Mouse (Mus musculus) MEL (cell line): ENCODE data around the gene S100a6. TPM values are rescaled to one million over a fixed set of nuclear protein-coding genes. Genes with fewer than 3 reads are reported as not detected.
A peak's percentile ranks its signal among the peaks of the same experiment; 100 is the strongest.

Experiments
- DNase-seq: peaks from one replicate; pipeline ENCODE4 v3.0.0; 2011; ENCODE audit warnings: low read depth, low spot score
- H3K27ac ChIP-seq: 2 replicates; pipeline ENCODE4 v1.5.1; 2012; ENCODE audit warnings: low read depth, mild to moderate bottlenecking, control low read depth, low read length, moderate library complexity; ENCODE audit not compliant: control insufficient read depth
- H3K27me3 ChIP-seq, 2 experiments: fragments of 150-350 bp in 1 of 2; sonication (generic) in 1 of 2; 2 replicates each; pipeline ENCODE4 v1.6.1; 2012; ENCODE audit warnings: low read length in 2 of 2, mild to moderate bottlenecking in 2 of 2, improper control_type of control experiment in 1 of 2, moderate library complexity in 1 of 2; ENCODE audit not compliant: insufficient read depth in 2 of 2, control insufficient read depth in 1 of 2
- H3K36me3 ChIP-seq, 2 experiments: 2 replicates each; pipeline ENCODE4 v1.6.1; 2012 to 2014; ENCODE audit warnings: low read length in 2 of 2, improper control_type of control experiment in 1 of 2, inconsistent platforms in 1 of 2, mild to moderate bottlenecking in 1 of 2; ENCODE audit not compliant: insufficient read depth in 2 of 2, control insufficient read depth in 1 of 2
- H3K4me1 ChIP-seq, 2 experiments: fragments of 150-350 bp in 1 of 2; sonication (generic) in 1 of 2; 2 replicates each; pipeline ENCODE4 v1.6.1; 2012; ENCODE audit warnings: low read length in 2 of 2, improper control_type of control experiment in 1 of 2, mild to moderate bottlenecking in 1 of 2; ENCODE audit not compliant: insufficient read depth in 2 of 2, control insufficient read depth in 1 of 2
- H3K4me3 ChIP-seq, 2 experiments: fragments of 150-350 bp in 1 of 2; sonication (generic) in 1 of 2; 2 replicates each; pipeline ENCODE4 v1.5.1; 2012; ENCODE audit warnings: low read depth in 2 of 2, low read length in 2 of 2, mild to moderate bottlenecking in 2 of 2, moderate library complexity in 2 of 2, control low read depth in 1 of 2, improper control_type of control experiment in 1 of 2; ENCODE audit not compliant: control insufficient read depth in 1 of 2, insufficient read depth in 1 of 2
- H3K79me2 ChIP-seq: 2 replicates; pipeline ENCODE4 v1.6.1; 2012; ENCODE audit warnings: mild to moderate bottlenecking, low read length, moderate library complexity; ENCODE audit not compliant: control insufficient read depth, poor library complexity, insufficient read depth
- H3K9ac ChIP-seq: 2 replicates; pipeline ENCODE4 v1.6.1; 2012; ENCODE audit warnings: low read depth, mild to moderate bottlenecking, control low read depth, low read length, moderate library complexity; ENCODE audit not compliant: control insufficient read depth, poor library complexity, severe bottlenecking
- H3K9me3 ChIP-seq: fragments of 150-350 bp; sonication (generic); replicated peaks from 2 replicates; pipeline ENCODE4 v1.6.1; 2012; ENCODE audit warnings: mild to moderate bottlenecking, low read length, improper control_type of control experiment, moderate library complexity; ENCODE audit not compliant: insufficient read depth
- BHLHE40 ChIP-seq: IDR thresholded peaks from 2 replicates; pipeline ENCODE4 v1.6.1; 2012; ENCODE audit warnings: low read depth, mild to moderate bottlenecking, inconsistent platforms, low read length, improper control_type of control experiment, borderline replicate concordance
- CHD1 ChIP-seq: IDR thresholded peaks from 2 replicates; pipeline ENCODE4 v1.6.1; 2012; ENCODE audit warnings: low read depth, mild to moderate bottlenecking, inconsistent platforms, low read length, improper control_type of control experiment
- CTCF ChIP-seq, 3 experiments: IDR thresholded peaks in 2 of 3; conservative IDR thresholded peaks in 1 of 3; 2 replicates each; pipeline ENCODE4 v1.5.1; 2011 to 2012; ENCODE audit warnings: low read length in 3 of 3, low read depth in 2 of 3, mild to moderate bottlenecking in 2 of 3, improper control_type of control experiment in 1 of 3, inconsistent platforms in 1 of 3, mixed read lengths in 1 of 3, moderate library complexity in 1 of 3; ENCODE audit not compliant: control insufficient read depth in 1 of 3, insufficient read depth in 1 of 3, poor library complexity in 1 of 3, severe bottlenecking in 1 of 3
- E2F4 ChIP-seq: IDR thresholded peaks from 2 replicates; pipeline ENCODE4 v1.6.1; 2011; ENCODE audit warnings: low read depth, low read length, improper control_type of control experiment, borderline replicate concordance
- ELF1 ChIP-seq: IDR thresholded peaks from 2 replicates; pipeline ENCODE4 v1.6.1; 2014; ENCODE audit warnings: low read depth, mild to moderate bottlenecking, inconsistent platforms, low read length, improper control_type of control experiment, moderate library complexity
- MAFK ChIP-seq: IDR thresholded peaks from 2 replicates; pipeline ENCODE4 v1.6.1; 2011; ENCODE audit warnings: low read depth, mild to moderate bottlenecking, low read length, improper control_type of control experiment, borderline replicate concordance
- MEF2A ChIP-seq: IDR thresholded peaks from 2 replicates; pipeline ENCODE4 v1.6.1; 2014; ENCODE audit warnings: low read depth, mild to moderate bottlenecking, inconsistent platforms, low read length, improper control_type of control experiment; ENCODE audit not compliant: poor library complexity, insufficient replicate concordance, severe bottlenecking; ENCODE audit errors: extremely low read depth
- MXI1 ChIP-seq: IDR thresholded peaks from 2 replicates; pipeline ENCODE4 v1.6.1; 2011; ENCODE audit warnings: mild to moderate bottlenecking, low read depth, low read length, improper control_type of control experiment
- MYB ChIP-seq: IDR thresholded peaks from 2 replicates; pipeline ENCODE4 v1.6.1; 2011; ENCODE audit warnings: mild to moderate bottlenecking, low read depth, low read length, improper control_type of control experiment
- MYC ChIP-seq: IDR thresholded peaks from 2 replicates; pipeline ENCODE4 v1.6.1; 2011; ENCODE audit warnings: low read depth, mild to moderate bottlenecking, low read length, improper control_type of control experiment, moderate library complexity
- NRF1 ChIP-seq: IDR thresholded peaks from 2 replicates; pipeline ENCODE4 v1.6.1; 2014; ENCODE audit warnings: low read depth, mild to moderate bottlenecking, inconsistent platforms, low read length, improper control_type of control experiment, moderate library complexity; ENCODE audit not compliant: poor library complexity, insufficient read depth, severe bottlenecking
- POLR2AphosphoS5 ChIP-seq: IDR thresholded peaks from 2 replicates; pipeline ENCODE4 v1.6.1; 2012; ENCODE audit warnings: low read depth, borderline replicate concordance, mild to moderate bottlenecking, inconsistent platforms, low read length, moderate library complexity, mixed read lengths
- RAD21 ChIP-seq: IDR thresholded peaks from 2 replicates; pipeline ENCODE4 v1.6.1; 2011; ENCODE audit warnings: mild to moderate bottlenecking, low read depth, low read length, improper control_type of control experiment
- SIN3A ChIP-seq: IDR thresholded peaks from 2 replicates; pipeline ENCODE4 v1.6.1; 2012; ENCODE audit warnings: low read length, improper control_type of control experiment, inconsistent platforms
- SMC3 ChIP-seq: IDR thresholded peaks from 2 replicates; pipeline ENCODE4 v1.6.1; 2011; ENCODE audit warnings: low read depth, low read length, improper control_type of control experiment
- TAL1 ChIP-seq: IDR thresholded peaks from 2 replicates; pipeline ENCODE4 v1.6.1; 2012; ENCODE audit warnings: mild to moderate bottlenecking, inconsistent platforms, low read length, moderate library complexity, mixed read lengths
- TCF12 ChIP-seq: IDR thresholded peaks from 2 replicates; pipeline ENCODE4 v1.6.1; 2014; ENCODE audit warnings: low read depth, mild to moderate bottlenecking, inconsistent platforms, low read length, improper control_type of control experiment, moderate library complexity
- UBTF ChIP-seq: IDR thresholded peaks from 2 replicates; pipeline ENCODE4 v1.6.1; 2012; ENCODE audit warnings: low read depth, mild to moderate bottlenecking, inconsistent platforms, low read length, improper control_type of control experiment, moderate library complexity, borderline replicate concordance; ENCODE audit not compliant: insufficient read depth
- ZC3H11A ChIP-seq: IDR thresholded peaks from 2 replicates; pipeline ENCODE4 v1.6.1; 2012; ENCODE audit warnings: low read depth, mild to moderate bottlenecking, inconsistent platforms, low read length, improper control_type of control experiment
- ZKSCAN1 ChIP-seq: IDR thresholded peaks from 2 replicates; pipeline ENCODE4 v1.6.1; 2012; ENCODE audit warnings: low read depth, mild to moderate bottlenecking, inconsistent platforms, low read length, improper control_type of control experiment, moderate library complexity
- ZMIZ1 ChIP-seq: IDR thresholded peaks from 2 replicates; pipeline ENCODE4 v1.6.1; 2012; ENCODE audit warnings: low read depth, mild to moderate bottlenecking, inconsistent platforms, low read length, improper control_type of control experiment, moderate library complexity
- polyA plus RNA-seq, 2 experiments: library from polyadenylated mRNA; stranded (reverse) in 1 of 2; unstranded in 1 of 2; fragments of >175 nt in 1 of 2; fragments of >200 nt in 1 of 2; gene quantifications; 2 replicates each; pipeline versions ENCODE4 v1.2.1 to v1.2.4; 2012; ENCODE audit warnings: low replicate concordance in 2 of 2, low read depth in 1 of 2; ENCODE audit not compliant: insufficient read length in 2 of 2, insufficient read depth in 1 of 2, missing spikeins in 1 of 2
- total RNA-seq: library from RNA; depleted of rRNA; stranded (reverse); fragments of 300-350 nt; gene quantifications from 2 replicates; pipeline ENCODE4 v1.2.3, GENCODE M21; 2012

S100a6 gene
- total and polyA plus RNA-seq, 3 experiments = 0.85 to 4.7 TPM; not detected in 1

- TF ChIP-seq UBTF (no peak), MEF2A (no peak), BHLHE40 (no peak), NRF1 (no peak), MAFK (no peak), SIN3A (no peak), SMC3 (no peak), ELF1 (no peak), POLR2AphosphoS5 (no peak), ZMIZ1 (no peak), MXI1 (no peak), TAL1 (no peak), CHD1 (no peak), MYB (no peak), TCF12 (no peak), ZC3H11A (no peak), ZKSCAN1 (no peak), CTCF (IDR thresholded peaks at IDR 0.05 in 2 of 3, conservative IDR thresholded peaks at IDR 0.05 in 1 of 3; ENCODE audit: control insufficient read depth in 1 of 3, insufficient read depth in 1 of 3, low read depth in 2 of 3, low read length in 3 of 3, poor library complexity in 1 of 3, severe bottlenecking in 1 of 3) (no peak)
- TF ChIP-seq, all 39 proteins: peak for 0
- no peak for DNase-seq
- H3K36me3 ChIP-seq = no peaks in the 10 kb centered on the region
- H3K9me3 ChIP-seq = no peaks in the 10 kb centered on the region
- H3K9ac ChIP-seq = no peak overlapping the region
- no peak overlapping the region for H3K27ac ChIP-seq
- H3K79me2 ChIP-seq = no peaks in the 10 kb centered on the region
- peaks cover 15 to 22% of the 10 kb centered on the region in 2 experiments for H3K27me3 ChIP-seq
- no peaks in the 10 kb centered on the region for H3K4me1 ChIP-seq
- H3K4me3 ChIP-seq = no peak overlapping the region
These were observed 14.7 kb downstream of the S100a6 start for GRCm38 (mm10) chr3:90627366-90627765.

GRCm38 (mm10) chr3:90627807-90628206 lies 15.1 kb downstream of the S100a6 start:
- no peaks in the 10 kb centered on the region for H3K9me3 ChIP-seq
- no peaks in the 10 kb centered on the region for H3K79me2 ChIP-seq
- H3K4me1 ChIP-seq = no peaks in the 10 kb centered on the region
- no peak overlapping the region for H3K9ac ChIP-seq
- H3K36me3 ChIP-seq = no peaks in the 10 kb centered on the region
- DNase-seq = no peak
- H3K4me3 ChIP-seq = no peak overlapping the region
- H3K27me3 ChIP-seq = peaks cover 15 to 22% of the 10 kb centered on the region in 2 experiments
- TF ChIP-seq SIN3A (no peak), RAD21 (peak; percentile 3), UBTF (no peak), MYB (no peak), MYC (no peak), E2F4 (no peak)
- H3K27ac ChIP-seq = no peak overlapping the region
